Mouse (Mus musculus) ES-Bruce4 (cell line): ENCODE results near the gene Hoga1. TPM values are rescaled to one million over a fixed set of nuclear protein-coding genes. Genes with fewer than 3 reads are reported as not detected.
"Not testable (repeated sequence)": the region's sequence is repeated elsewhere in the genome, so short reads cannot be mapped to it uniquely, and the experiment has no call there.

Experiments used
- H3K27ac ChIP-seq: 2 replicates; pipeline ENCODE4 v1.5.1; 2012; ENCODE audit warnings: low read length, inconsistent platforms; ENCODE audit not compliant: insufficient read depth
- H3K27me3 ChIP-seq: 2 replicates; pipeline ENCODE4 v1.6.1; 2012; ENCODE audit warnings: mild to moderate bottlenecking, low read length, inconsistent platforms; ENCODE audit not compliant: control insufficient read depth, poor library complexity, insufficient read depth, severe bottlenecking
- H3K36me3 ChIP-seq: 2 replicates; pipeline ENCODE4 v1.6.1; 2012; ENCODE audit warnings: inconsistent platforms, mild to moderate bottlenecking, low read length, moderate library complexity; ENCODE audit not compliant: control insufficient read depth, poor library complexity, insufficient read depth, severe bottlenecking
- H3K4me1 ChIP-seq: one replicate; pipeline ENCODE4 v1.8.1; 2011; ENCODE audit warnings: low read length; ENCODE audit not compliant: control insufficient read depth, insufficient read depth
- H3K4me3 ChIP-seq: 2 replicates; pipeline ENCODE4 v1.5.1; 2011; ENCODE audit warnings: low read depth, mild to moderate bottlenecking, low read length
- H3K9ac ChIP-seq: 2 replicates; pipeline ENCODE4 v1.6.1; 2012; ENCODE audit warnings: low read depth, mild to moderate bottlenecking, inconsistent platforms; ENCODE audit not compliant: poor library complexity, severe bottlenecking
- H3K9me3 ChIP-seq: replicated peaks from 2 replicates; pipeline ENCODE4 v1.6.1; 2012; ENCODE audit warnings: mild to moderate bottlenecking, low read length, inconsistent platforms; ENCODE audit not compliant: control insufficient read depth, poor library complexity, insufficient read depth, severe bottlenecking
- CTCF ChIP-seq: IDR thresholded peaks from one replicate; pipeline ENCODE4 v1.8.1; 2011; ENCODE audit warnings: low read depth, low read length
- EP300 ChIP-seq: IDR thresholded peaks from 2 replicates; pipeline ENCODE4 v1.6.1; 2011; ENCODE audit warnings: low read depth, low read length; ENCODE audit not compliant: insufficient read depth
- POLR2A ChIP-seq: IDR thresholded peaks from one replicate; pipeline ENCODE4 v1.8.1; 2011; ENCODE audit warnings: low read length; ENCODE audit not compliant: insufficient read depth
- polyA plus RNA-seq: library from polyadenylated mRNA; stranded (reverse); fragments of >200 nt; gene quantifications from 2 replicates; pipeline ENCODE4 v1.2.4, GENCODE M21; 2011; ENCODE audit warnings: low read depth; ENCODE audit not compliant: missing spikeins, insufficient read depth, insufficient read length

Gene Hoga1
- polyA plus RNA-seq, 1 experiment = 0.91 TPM

DNA sequence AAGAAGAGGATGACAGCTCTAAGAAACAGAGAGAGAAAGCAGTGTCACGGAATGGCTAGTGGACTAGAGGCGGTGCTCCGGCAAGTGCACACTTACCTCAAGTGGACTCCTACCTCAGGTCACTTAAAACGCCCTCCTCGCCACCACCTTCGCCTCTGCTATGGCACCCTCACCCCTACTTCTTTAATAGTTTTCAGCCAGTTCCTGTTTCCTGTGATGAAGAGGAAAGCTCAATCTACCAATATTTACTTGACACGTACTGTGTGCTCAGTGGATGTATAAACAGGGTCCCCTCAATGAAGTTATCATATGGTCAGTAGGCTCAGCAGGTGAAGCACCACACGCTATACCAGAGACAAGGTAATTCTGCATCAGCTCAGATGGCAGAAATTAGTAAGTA lies 33.2 kb downstream of the Hoga1 start:
- H3K27ac ChIP-seq = no peak overlapping the region
- H3K27me3 ChIP-seq = no peaks in the 10 kb centered on the region
- no peak overlapping the region for H3K9ac ChIP-seq
- H3K4me1 ChIP-seq = no peaks in the 10 kb centered on the region
- no peaks in the 10 kb centered on the region for H3K9me3 ChIP-seq
- no peak for TF ChIP-seq CTCF
- no peak for TF ChIP-seq EP300
- no peak for TF ChIP-seq POLR2A
- no peak overlapping the region for H3K4me3 ChIP-seq
- H3K36me3 ChIP-seq = no peaks in the 10 kb centered on the region

- H3K9ac ChIP-seq = no peak overlapping the region
- TF ChIP-seq CTCF (no peak), EP300 (no peak), POLR2A (no peak)
- no peak overlapping the region for H3K4me3 ChIP-seq
- H3K27ac ChIP-seq = no peak overlapping the region
- no peaks in the 10 kb centered on the region for H3K27me3 ChIP-seq
- no peaks in the 10 kb centered on the region for H3K9me3 ChIP-seq
- H3K36me3 ChIP-seq = no peaks in the 10 kb centered on the region
- H3K4me1 ChIP-seq = no peaks in the 10 kb centered on the region
Observed at GRCm38 (mm10) chr19:42079006-42079405, 33.6 kb downstream of the Hoga1 start.

- H3K27me3 ChIP-seq = no peaks in the 10 kb centered on the region
- no peak overlapping the region for H3K9ac ChIP-seq
- TF ChIP-seq POLR2A = no peak
- no peak for TF ChIP-seq CTCF
- no peak for TF ChIP-seq EP300
Observed at GRCm38 (mm10) chr19:42079950-42080349, 34.5 kb downstream of the Hoga1 start.

GRCm38 (mm10) chr19:42080469-42080868 lies 35.1 kb downstream of the Hoga1 start:
- no peak overlapping the region for H3K4me3 ChIP-seq
- H3K9me3 ChIP-seq = no peaks in the 10 kb centered on the region
- no peaks in the 10 kb centered on the region for H3K4me1 ChIP-seq
- H3K9ac ChIP-seq = no peak overlapping the region
- TF ChIP-seq EP300 (no peak), CTCF (no peak), POLR2A (no peak)
- no peak overlapping the region for H3K27ac ChIP-seq
- H3K27me3 ChIP-seq = no peaks in the 10 kb centered on the region
- H3K36me3 ChIP-seq = no peaks in the 10 kb centered on the region

More at GRCm38 (mm10) chr19:42079950-42080349, 34.5 kb downstream of the Hoga1 start:
- no peaks in the 10 kb centered on the region for H3K4me1 ChIP-seq
- H3K27ac ChIP-seq = no peak overlapping the region
- H3K9me3 ChIP-seq = no peaks in the 10 kb centered on the region
- H3K4me3 ChIP-seq = no peak overlapping the region
- no peaks in the 10 kb centered on the region for H3K36me3 ChIP-seq

- not testable (repeated sequence) for H3K4me1 ChIP-seq, H3K27ac ChIP-seq, H3K27me3 ChIP-seq, H3K36me3 ChIP-seq, H3K9ac ChIP-seq, H3K9me3 ChIP-seq, H3K4me3 ChIP-seq
Observed at GRCm38 (mm10) chr19:42081613-42082012, 36.2 kb downstream of the Hoga1 start.

GRCm38 (mm10) chr19:42085690-42086089 lies 40.3 kb downstream of the Hoga1 start:
- peak overlapping the region; percentile 39 for H3K9ac ChIP-seq
- H3K27me3 ChIP-seq = no peaks in the 10 kb centered on the region
- no peaks in the 10 kb centered on the region for H3K36me3 ChIP-seq
- no peak overlapping the region for H3K27ac ChIP-seq
- peak overlapping the region; percentile 94 for H3K4me3 ChIP-seq
- no peaks in the 10 kb centered on the region for H3K4me1 ChIP-seq
- no peaks in the 10 kb centered on the region for H3K9me3 ChIP-seq
- no peak for TF ChIP-seq EP300
- TF ChIP-seq POLR2A = no peak
- no peak for TF ChIP-seq CTCF

DNA sequence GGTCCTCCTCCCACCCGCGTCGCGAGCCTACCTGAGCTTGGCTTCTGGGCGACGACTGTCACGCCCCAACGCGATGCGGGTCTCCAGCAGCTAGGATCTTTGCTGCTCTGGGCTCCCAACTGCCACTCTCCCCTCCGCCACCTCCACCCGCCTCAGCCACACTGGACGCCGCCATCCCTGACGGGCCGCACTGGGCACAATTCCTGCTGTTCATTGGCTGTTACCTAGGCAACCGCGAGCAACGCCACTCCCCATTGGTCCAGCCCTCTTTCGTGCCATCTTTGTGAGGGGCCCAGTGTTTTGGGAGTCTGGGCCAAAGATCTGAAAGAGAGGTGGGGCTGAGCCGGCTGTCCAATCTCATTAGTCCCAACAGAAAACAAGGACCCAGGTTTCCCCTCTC lies 40.8 kb downstream of the Hoga1 start, which contains the start of gene Morn4:
Morn4 (minus strand) TSS at position 192 of the 400 bp plus-strand sequence.
- peak within 1 kb of the TSS; percentile 39 for H3K9ac ChIP-seq
- no peaks in the 10 kb centered on the region for H3K36me3 ChIP-seq
- peak within 1 kb of the TSS; percentile 94 for H3K4me3 ChIP-seq
- no peak within 1 kb of the TSS for H3K27ac ChIP-seq
- no peaks in the 10 kb centered on the region for H3K9me3 ChIP-seq
- H3K4me1 ChIP-seq = no peaks in the 10 kb centered on the region
- no peaks in the 10 kb centered on the region for H3K27me3 ChIP-seq
- TF ChIP-seq POLR2A (peak; percentile 64), CTCF (no peak), EP300 (0 out of 2 replicates have a peak, but pooled peaks have one; percentile 51)
